Mouse (Mus musculus): ENCODE measurements around the gene Adcy3.

Adcy3 gene

DNA sequence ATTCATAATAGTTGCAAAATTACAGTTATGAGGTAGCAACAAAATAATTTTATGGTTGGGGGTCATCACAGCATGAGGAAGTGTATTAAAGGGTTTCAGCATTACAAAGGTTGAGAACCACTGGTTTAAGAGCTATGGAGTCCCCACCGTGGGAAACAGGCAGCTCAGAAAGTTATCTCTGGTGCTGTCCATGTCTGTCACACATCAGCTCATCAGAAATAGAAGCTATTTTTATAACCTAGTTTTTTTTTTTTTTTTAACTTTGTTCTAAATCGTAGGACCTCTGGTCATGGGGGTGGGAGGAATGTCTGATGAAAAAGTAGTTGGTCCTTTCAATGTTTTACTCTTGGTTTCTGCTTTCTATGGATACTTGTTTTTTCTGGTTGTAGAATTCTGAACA, 110.9 kb downstream of the Adcy3 start:
- DNase-seq (ENCODE audit: low spot score) = no peak

DNA sequence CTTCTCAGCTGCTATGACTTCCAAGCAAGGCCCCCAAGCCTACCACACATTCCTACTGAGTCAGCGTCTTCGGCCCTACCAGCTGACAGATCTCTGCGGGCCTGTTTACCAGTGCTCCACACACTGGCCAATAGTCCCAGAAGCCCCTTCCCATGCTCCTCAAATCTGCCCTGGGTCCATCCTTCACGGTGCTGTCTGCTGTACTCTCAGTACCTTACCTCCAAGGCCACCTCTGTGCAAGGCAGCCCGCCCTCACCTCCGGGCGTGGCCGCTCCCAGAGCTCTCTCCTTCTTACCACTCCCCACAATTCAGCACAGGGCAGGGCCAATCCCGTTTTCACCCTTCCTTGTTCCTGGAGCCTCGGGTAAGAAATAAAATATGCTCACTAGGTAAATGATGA, 112.8 kb downstream of the Adcy3 start:
- DNase-seq (ENCODE audit: low spot score) = no peak

DNA sequence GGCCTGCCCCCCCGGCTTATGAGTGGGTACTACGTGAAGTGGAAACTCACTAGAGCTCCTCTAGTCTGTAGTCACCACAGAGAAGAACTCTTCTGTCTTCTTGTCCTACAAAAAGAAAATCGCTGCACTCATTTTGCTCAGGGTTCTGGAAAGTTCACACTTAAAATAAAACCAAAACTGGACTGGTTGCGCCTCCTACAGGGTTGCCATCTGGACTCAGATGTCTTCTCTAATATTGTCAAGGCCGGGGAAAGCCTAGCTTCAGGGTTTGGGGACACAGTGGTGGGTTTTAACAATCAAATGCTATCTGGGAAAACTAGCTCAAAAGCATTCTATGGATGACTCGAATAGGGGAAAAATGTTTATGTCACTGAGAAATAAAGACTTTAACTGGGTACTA, 116.9 kb downstream of the Adcy3 start:
- DNase-seq (ENCODE audit: low spot score) = no peak

DNA sequence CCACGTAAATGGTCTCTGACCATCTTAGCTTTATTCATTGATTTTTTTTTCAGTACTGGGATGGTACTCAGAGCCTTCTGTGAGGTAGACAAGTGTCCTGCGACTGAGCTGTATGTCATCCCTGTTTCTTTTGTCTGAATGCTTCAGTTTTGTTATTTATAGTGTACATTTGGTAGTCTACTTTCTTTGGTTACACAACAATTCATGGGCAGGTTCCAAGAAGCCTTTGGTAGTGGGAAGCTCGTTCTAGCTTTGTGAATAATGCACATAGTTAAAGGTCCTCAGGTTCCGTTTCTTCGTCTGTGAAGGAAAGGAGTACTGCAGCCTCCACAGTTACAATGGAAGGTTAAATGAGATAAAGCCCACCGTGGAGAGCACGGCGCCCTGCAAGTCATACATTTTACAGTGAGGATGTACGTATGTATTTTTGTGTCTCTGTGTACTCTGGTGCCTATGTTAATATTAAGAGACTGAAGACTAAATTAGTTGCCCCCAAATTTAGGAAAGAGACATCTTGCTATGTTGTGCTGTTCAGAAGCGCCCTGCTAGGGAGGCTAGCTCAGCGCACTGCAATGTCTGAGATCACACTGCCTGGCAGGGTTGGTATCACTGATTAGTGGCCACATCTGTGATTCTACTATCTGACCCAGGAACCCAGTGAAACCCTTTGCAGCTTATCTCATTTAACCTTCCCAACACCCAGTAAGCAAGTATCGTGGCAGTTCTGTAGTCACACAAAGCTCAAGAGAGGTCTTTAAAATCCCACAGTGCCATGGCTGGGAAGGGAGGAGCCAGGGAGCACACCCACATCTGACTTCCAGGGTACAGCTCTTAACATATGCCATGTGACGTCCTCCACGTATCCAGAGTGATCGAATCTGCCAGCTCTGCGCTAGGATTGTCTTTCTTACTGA, 120.1 kb downstream of the Adcy3 start:
- DNase-seq (ENCODE audit: low spot score) = no peak

All from left cerebral cortex, adult 11 months (tissue).